Mouse (Mus musculus) CH12.LX (cell line): Measurements from ENCODE around the gene Mrps23. TPM values are rescaled to one million over a fixed set of nuclear protein-coding genes. Genes with fewer than 3 reads are reported as not detected.

Experiments used
- DNase-seq: peaks from one replicate; pipeline ENCODE4 v3.0.0-alpha.2; 2013; ENCODE audit errors: extremely low read depth
- H3K27ac ChIP-seq: 2 replicates; pipeline ENCODE4 v1.5.1; 2012; ENCODE audit warnings: low read depth, mild to moderate bottlenecking, control low read depth, moderate library complexity; ENCODE audit not compliant: insufficient read depth
- H3K27me3 ChIP-seq: replicated peaks from 2 replicates; pipeline ENCODE3; 2012; ENCODE audit warnings: inconsistent platforms
- H3K36me3 ChIP-seq, 2 experiments: replicated peaks in 1 of 2; 2 replicates each; pipeline versions ENCODE3 to v1.6.1; 2012; ENCODE audit warnings: inconsistent platforms in 1 of 2, low read length in 1 of 2, mild to moderate bottlenecking in 1 of 2, mixed read lengths in 1 of 2, moderate library complexity in 1 of 2; ENCODE audit not compliant: control insufficient read depth in 1 of 2, insufficient read depth in 1 of 2
- H3K4me1 ChIP-seq, 2 experiments: 2 replicates each; pipeline ENCODE4 v1.6.1; 2012; ENCODE audit warnings: inconsistent platforms in 1 of 2, moderate library complexity in 1 of 2; ENCODE audit not compliant: insufficient read depth in 2 of 2, control insufficient read depth in 1 of 2
- H3K4me2 ChIP-seq: 2 replicates; pipeline ENCODE4 v1.6.1; 2012; ENCODE audit warnings: low read depth, mild to moderate bottlenecking, control low read depth; ENCODE audit not compliant: poor library complexity, insufficient read depth, severe bottlenecking
- H3K4me3 ChIP-seq, 3 experiments: fragments of 150-350 bp in 1 of 3; sonication (generic) in 1 of 3; replicated peaks in 1 of 3; 2 replicates each; pipeline versions ENCODE3 to v1.5.1; 2011 to 2012; ENCODE audit warnings: low read depth in 2 of 3, low read length in 2 of 3, mild to moderate bottlenecking in 2 of 3, moderate library complexity in 2 of 3, control low read depth in 1 of 3, improper control_type of control experiment in 1 of 3, inconsistent platforms in 1 of 3, mixed read lengths in 1 of 3; ENCODE audit not compliant: poor library complexity in 1 of 3
- H3K79me2 ChIP-seq: replicated peaks from 2 replicates; pipeline ENCODE4 v1.6.1; 2012; ENCODE audit warnings: mild to moderate bottlenecking, moderate library complexity; ENCODE audit not compliant: control insufficient read depth, poor library complexity, insufficient read depth, severe bottlenecking; ENCODE audit errors: extremely low read depth
- H3K9ac ChIP-seq: 2 replicates; pipeline ENCODE4 v1.6.1; 2012; ENCODE audit warnings: low read depth, mild to moderate bottlenecking, control low read depth, moderate library complexity; ENCODE audit not compliant: insufficient read depth
- H3K9me3 ChIP-seq: replicated peaks from 2 replicates; pipeline ENCODE3; 2012; ENCODE audit warnings: low read length, inconsistent platforms, mixed read lengths
- BHLHE40 ChIP-seq: IDR thresholded peaks from 2 replicates; pipeline ENCODE4 v1.6.1; 2011; ENCODE audit warnings: mild to moderate bottlenecking, low read depth, low read length, improper control_type of control experiment
- CHD1 ChIP-seq: IDR thresholded peaks from 2 replicates; pipeline ENCODE4 v1.6.1; 2012; ENCODE audit warnings: low read depth, low read length, improper control_type of control experiment, inconsistent platforms
- CHD2 ChIP-seq: IDR thresholded peaks from 2 replicates; pipeline ENCODE4 v1.6.1; 2011; ENCODE audit warnings: low read length, improper control_type of control experiment
- E2F4 ChIP-seq: IDR thresholded peaks from 2 replicates; pipeline ENCODE4 v1.6.1; 2011; ENCODE audit warnings: low read depth, low read length, improper control_type of control experiment; ENCODE audit not compliant: insufficient replicate concordance
- EP300 ChIP-seq: IDR thresholded peaks from 2 replicates; pipeline ENCODE4 v1.6.1; 2011; ENCODE audit warnings: low read length, improper control_type of control experiment
- HCFC1 ChIP-seq: IDR thresholded peaks from 2 replicates; pipeline ENCODE4 v1.6.1; 2012; ENCODE audit warnings: low read depth, mild to moderate bottlenecking, inconsistent platforms, low read length, improper control_type of control experiment
- IRF4 ChIP-seq: IDR thresholded peaks from 2 replicates; pipeline ENCODE4 v1.6.1; 2014; ENCODE audit warnings: low read depth, mild to moderate bottlenecking, inconsistent platforms, low read length, improper control_type of control experiment
- JUN ChIP-seq: IDR thresholded peaks from 2 replicates; pipeline ENCODE4 v1.6.1; 2011; ENCODE audit warnings: low read depth, mild to moderate bottlenecking, low read length, improper control_type of control experiment, moderate library complexity; ENCODE audit not compliant: insufficient read depth
- JUND ChIP-seq: conservative IDR thresholded peaks from 2 replicates; pipeline ENCODE4 v1.6.1; 2011; ENCODE audit warnings: low read depth, low read length, improper control_type of control experiment
- KAT2A ChIP-seq: IDR thresholded peaks from 2 replicates; pipeline ENCODE4 v1.6.1; 2012; ENCODE audit warnings: low read length, improper control_type of control experiment, inconsistent platforms; ENCODE audit not compliant: insufficient replicate concordance
- MAFK ChIP-seq: IDR thresholded peaks from 2 replicates; pipeline ENCODE4 v1.6.1; 2011; ENCODE audit warnings: low read length, improper control_type of control experiment; ENCODE audit not compliant: insufficient replicate concordance
- MYC ChIP-seq: IDR thresholded peaks from 2 replicates; pipeline ENCODE4 v1.6.1; 2011; ENCODE audit warnings: low read depth, mild to moderate bottlenecking, improper control_type of control experiment, low read length
- NELFE ChIP-seq: IDR thresholded peaks from 2 replicates; pipeline ENCODE4 v1.6.1; 2011; ENCODE audit warnings: low read depth, low read length, improper control_type of control experiment
- NRF1 ChIP-seq: IDR thresholded peaks from 2 replicates; pipeline ENCODE4 v1.6.1; 2014; ENCODE audit warnings: low read depth, mild to moderate bottlenecking, inconsistent platforms, low read length, improper control_type of control experiment, moderate library complexity
- POLR2A ChIP-seq: IDR thresholded peaks from 2 replicates; pipeline ENCODE4 v1.6.1; 2011; ENCODE audit warnings: low read depth, mild to moderate bottlenecking, improper control_type of control experiment, low read length
- SIN3A ChIP-seq: IDR thresholded peaks from 2 replicates; pipeline ENCODE4 v1.6.1; 2012; ENCODE audit warnings: low read length, improper control_type of control experiment, inconsistent platforms
- TBP ChIP-seq: conservative IDR thresholded peaks from 2 replicates; pipeline ENCODE4 v1.6.1; 2011; ENCODE audit warnings: low read depth, low read length, improper control_type of control experiment
- TCF12 ChIP-seq: IDR thresholded peaks from 2 replicates; pipeline ENCODE4 v1.6.1; 2014; ENCODE audit warnings: low read depth, mild to moderate bottlenecking, inconsistent platforms, low read length, improper control_type of control experiment
- UBTF ChIP-seq: IDR thresholded peaks from 2 replicates; pipeline ENCODE4 v1.6.1; 2012; ENCODE audit warnings: low read depth, mild to moderate bottlenecking, inconsistent platforms, low read length, improper control_type of control experiment, moderate library complexity
- USF1 ChIP-seq: IDR thresholded peaks from 2 replicates; pipeline ENCODE4 v1.6.1; 2014; ENCODE audit warnings: low read depth, mild to moderate bottlenecking, inconsistent platforms, low read length, improper control_type of control experiment
- USF2 ChIP-seq: conservative IDR thresholded peaks from 2 replicates; pipeline ENCODE4 v1.6.1; 2011; ENCODE audit warnings: low read depth, low read length, improper control_type of control experiment
- ZC3H11A ChIP-seq: IDR thresholded peaks from 2 replicates; pipeline ENCODE4 v1.6.1; 2012; ENCODE audit warnings: low read depth, mild to moderate bottlenecking, inconsistent platforms, low read length, improper control_type of control experiment
- ZKSCAN1 ChIP-seq: IDR thresholded peaks from 2 replicates; pipeline ENCODE4 v1.6.1; 2012; ENCODE audit warnings: low read depth, inconsistent platforms, low read length, improper control_type of control experiment, borderline replicate concordance
- ZMIZ1 ChIP-seq: IDR thresholded peaks from 2 replicates; pipeline ENCODE4 v1.6.1; 2012; ENCODE audit warnings: low read depth, mild to moderate bottlenecking, inconsistent platforms, low read length, improper control_type of control experiment
- dilution Hi-C: fragments of 300-500 bp; cut with MboI; formaldehyde crosslinking; loops from 2 replicates; pipeline ENCODE4 v1.14.3; 2020; ENCODE audit warnings: low sequenced_read_pairs; ENCODE audit not compliant: extremely low pct_unique_long_range_greater_than_20kb, extremely low pct_ligation_motif_present
- in situ Hi-C: fragments of 300-500 bp; cut with MboI; formaldehyde crosslinking; loops from 3 replicates; pipeline ENCODE4 v1.14.3; 2019; ENCODE audit warnings: low sequenced_read_pairs, low pct_ligation_motif_present, low pct_unique_long_range_greater_than_20kb, mixed read lengths
- polyA plus RNA-seq: library from polyadenylated mRNA; unstranded; fragments of >175 nt; gene quantifications from 2 replicates; pipeline ENCODE4 v1.2.1, GENCODE M21; 2012; ENCODE audit warnings: low read depth; ENCODE audit not compliant: insufficient read length
- total RNA-seq, 2 experiments: library from RNA; depleted of rRNA; stranded (reverse); fragments of 300-350 nt in 1 of 2; fragments of >200 nt in 1 of 2; gene quantifications; 2 replicates each; pipeline ENCODE4 v1.2.3; 2012 to 2014

Mrps23 gene
- total and polyA plus RNA-seq, 3 experiments: 185 to 233 (median 227) TPM

GRCm38 (mm10) chr11:88162740-88163139 is 41.4 kb upstream of the Mrps23 start:
- Histone ChIP-seq H3K27ac (no peak overlapping the region), H3K4me3 (no peak overlapping the region), H3K9me3 (no peaks in the 10 kb centered on the region), H3K79me2 (no peaks in the 10 kb centered on the region), H3K9ac (no peak overlapping the region), H3K27me3 (peaks cover 69% of the 10 kb centered on the region), H3K36me3 (no peaks in the 10 kb centered on the region), H3K4me2 (no peak overlapping the region), H3K4me1 (peaks cover 0 to 16% of the 10 kb centered on the region in 2 experiments; a peak in 2 of 4 replicates)
- dilution Hi-C loops (no loop called here), in situ Hi-C loops (no loop called here)
- no peak for TF ChIP-seq HCFC1
- no peak for TF ChIP-seq UBTF
- no peak for TF ChIP-seq E2F4
- no peak for TF ChIP-seq ZKSCAN1
- TF ChIP-seq ZC3H11A: no peak
- TF ChIP-seq POLR2A: no peak
- TF ChIP-seq TCF12: no peak
- no peak for TF ChIP-seq JUND
- TF ChIP-seq IRF4: no peak
- no peak for TF ChIP-seq MYC
- no peak for TF ChIP-seq SIN3A
- no peak for TF ChIP-seq TBP
- no peak for TF ChIP-seq USF2
- no peak for DNase-seq

GRCm38 (mm10) chr11:88164213-88164723 is 39.9 kb upstream of the Mrps23 start:
- Histone ChIP-seq H3K27ac (no peak overlapping the region), H3K27me3 (peaks cover 64% of the 10 kb centered on the region), H3K4me3 (no peak overlapping the region), H3K4me2 (no peak overlapping the region), H3K9ac (no peak overlapping the region), H3K9me3 (no peaks in the 10 kb centered on the region), H3K36me3 (no peaks in the 10 kb centered on the region), H3K79me2 (no peaks in the 10 kb centered on the region), H3K4me1 (peaks cover 0 to 16% of the 10 kb centered on the region in 2 experiments; a peak in 2 of 4 replicates)
- TF ChIP-seq EP300 (no peak), USF1 (no peak), POLR2A (no peak), KAT2A (no peak), JUN (no peak), NRF1 (no peak), MAFK (no peak), ZMIZ1 (no peak), UBTF (no peak), NELFE (no peak), BHLHE40 (no peak), JUND (no peak), SIN3A (no peak), CHD1 (no peak), CHD2 (no peak), USF2 (no peak)
- no peak for DNase-seq
- dilution Hi-C loops (no loop called here), in situ Hi-C loops (no loop called here)
